Mouse (Mus musculus) forebrain, embryonic 12.5 days (tissue): ENCODE results near the gene Atxn1. TPM values are rescaled to one million over a fixed set of nuclear protein-coding genes. Genes with fewer than 3 reads are reported as not detected.

Experiments
- ATAC-seq: fragments of 200-750 bp; cut with Nextera tagmentation; 2 replicates; pipeline ENCODE4 v1.8.0; 2017; ENCODE audit warnings: moderate TSS enrichment; ENCODE audit not compliant: low FRiP score
- H3K27ac ChIP-seq: fragments of 300-500 bp; sonication (generic); 2 replicates; pipeline ENCODE4 v1.5.1; 2016; ENCODE audit warnings: mild to moderate bottlenecking
- H3K27me3 ChIP-seq: fragments of 300-500 bp; sonication (generic); 2 replicates; pipeline ENCODE4 v1.6.1; 2016; ENCODE audit warnings: mild to moderate bottlenecking
- H3K36me3 ChIP-seq: fragments of 300-500 bp; sonication (generic); replicated peaks from 2 replicates; pipeline ENCODE4 v1.6.1; 2016; ENCODE audit warnings: mild to moderate bottlenecking
- H3K4me1 ChIP-seq: fragments of 300-500 bp; sonication (generic); 2 replicates; pipeline ENCODE4 v1.6.1; 2016
- H3K4me2 ChIP-seq: fragments of 300-500 bp; sonication (generic); 2 replicates; pipeline ENCODE4 v1.6.1; 2016; ENCODE audit warnings: mild to moderate bottlenecking, moderate library complexity
- H3K4me3 ChIP-seq: fragments of 300-500 bp; sonication (generic); replicated peaks from 2 replicates; pipeline ENCODE4 v1.5.1; 2016; ENCODE audit warnings: mild to moderate bottlenecking
- H3K9ac ChIP-seq: fragments of 300-500 bp; sonication (generic); 2 replicates; pipeline ENCODE4 v1.6.1; 2016; ENCODE audit warnings: mild to moderate bottlenecking
- H3K9me3 ChIP-seq: fragments of 300-500 bp; sonication (generic); 2 replicates; pipeline ENCODE4 v1.6.1; 2016
- WGBS: fragments of 180-500 bp; shearing (Covaris S2); methylation state at CpG from one replicate; pipeline ENCODE4 v1.1.7; 2016; 5-methylcytosine and 5-hydroxymethylcytosine counted together
- polyA plus RNA-seq: library from polyadenylated mRNA; unstranded; fragments of >200 nt; fragmentation: Nextera tagmentation; extraction: Ambion mirVana; gene quantifications from 2 replicates; pipeline ENCODE4 v1.2.1, GENCODE M21; 2016

Atxn1 gene
- polyA plus RNA-seq, 1 experiment from 2014 or later: 3.7 TPM

DNA sequence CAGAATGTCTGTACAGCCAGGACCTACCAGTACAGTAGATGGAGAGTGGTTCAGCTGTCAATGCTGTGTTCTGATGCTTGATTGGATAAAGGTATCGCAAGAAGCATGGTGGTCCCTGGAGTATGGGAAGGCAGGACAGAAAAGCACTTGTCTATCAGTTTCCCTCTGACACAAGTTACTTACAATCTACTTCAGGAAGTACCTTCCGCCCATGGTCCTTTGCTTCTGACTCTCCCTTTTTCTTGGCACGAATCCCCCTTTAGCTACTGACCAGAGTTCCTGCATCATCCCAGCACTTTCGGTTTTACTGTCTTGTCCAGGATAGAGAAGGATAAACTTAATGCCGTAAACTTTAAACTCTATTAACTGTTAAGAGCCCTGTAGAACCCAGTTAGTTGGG lies 283.6 kb downstream of the Atxn1 start:
- no peaks in the 10 kb centered on the region for H3K4me1 ChIP-seq
- no peak overlapping the region for H3K27ac ChIP-seq
- no peak overlapping the region for H3K9ac ChIP-seq
- H3K9me3 ChIP-seq: no peaks in the 10 kb centered on the region
- 90% methylated on average over 5 of the region's 5 CpGs for WGBS
- no peak overlapping the region for H3K4me3 ChIP-seq
- no peak for ATAC-seq
- no peaks in the 10 kb centered on the region for H3K27me3 ChIP-seq
- no peak overlapping the region for H3K4me2 ChIP-seq
- H3K36me3 ChIP-seq: no peaks in the 10 kb centered on the region

DNA sequence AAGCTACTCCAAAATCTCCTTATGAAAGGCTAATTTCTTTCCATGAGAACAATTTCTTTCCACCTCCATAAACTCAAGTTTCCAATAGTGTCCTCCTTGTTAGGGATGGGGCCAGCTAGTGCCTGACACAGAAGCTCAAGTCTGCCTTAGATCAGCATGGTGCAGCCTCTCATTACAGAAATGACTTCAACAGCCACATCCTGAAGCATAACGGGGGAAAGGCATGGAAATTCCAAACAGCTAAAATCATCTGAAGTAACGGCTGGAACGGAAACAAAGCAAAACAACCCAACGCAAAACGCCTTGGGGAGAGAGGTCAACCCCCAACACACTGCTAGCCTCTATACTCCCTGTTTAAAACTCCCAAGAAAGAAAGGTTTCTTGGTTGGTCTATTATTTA lies 284.2 kb downstream of the Atxn1 start:
- Histone ChIP-seq H3K36me3 (no peaks in the 10 kb centered on the region), H3K4me1 (no peaks in the 10 kb centered on the region), H3K4me2 (no peak overlapping the region), H3K9ac (no peak overlapping the region), H3K9me3 (no peaks in the 10 kb centered on the region), H3K27me3 (no peaks in the 10 kb centered on the region), H3K4me3 (no peak overlapping the region), H3K27ac (no peak overlapping the region)
- WGBS: 85% methylated on average over 5 of the region's 5 CpGs
- no peak for ATAC-seq

DNA sequence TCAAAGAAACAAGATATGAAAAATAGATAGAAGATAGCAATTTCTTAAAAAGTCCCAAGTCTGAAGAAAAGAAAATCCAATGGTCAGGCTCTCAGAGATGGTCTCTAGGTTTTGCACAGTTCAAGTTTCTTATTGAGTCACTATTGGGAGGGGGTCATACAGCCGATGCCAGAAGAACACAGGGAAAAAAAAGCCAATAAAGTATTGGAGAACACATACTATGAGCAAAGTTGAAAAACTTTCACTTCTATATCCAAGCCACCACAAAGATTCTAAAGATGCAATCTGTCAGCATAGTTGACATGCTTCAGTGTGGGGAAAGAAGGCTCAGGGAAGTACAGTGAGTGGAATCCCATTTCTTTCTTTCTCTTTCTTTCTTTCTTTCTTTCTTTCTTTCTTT lies 285.7 kb downstream of the Atxn1 start:
- H3K4me1 ChIP-seq: no peaks in the 10 kb centered on the region
- no peaks in the 10 kb centered on the region for H3K36me3 ChIP-seq
- WGBS: 85% methylated on average over 1 of the region's 1 CpGs
- H3K27ac ChIP-seq: no peak overlapping the region
- H3K9me3 ChIP-seq: no peaks in the 10 kb centered on the region
- no peaks in the 10 kb centered on the region for H3K27me3 ChIP-seq
- no peak overlapping the region for H3K9ac ChIP-seq
- ATAC-seq: no peak
- no peak overlapping the region for H3K4me2 ChIP-seq
- no peak overlapping the region for H3K4me3 ChIP-seq

DNA sequence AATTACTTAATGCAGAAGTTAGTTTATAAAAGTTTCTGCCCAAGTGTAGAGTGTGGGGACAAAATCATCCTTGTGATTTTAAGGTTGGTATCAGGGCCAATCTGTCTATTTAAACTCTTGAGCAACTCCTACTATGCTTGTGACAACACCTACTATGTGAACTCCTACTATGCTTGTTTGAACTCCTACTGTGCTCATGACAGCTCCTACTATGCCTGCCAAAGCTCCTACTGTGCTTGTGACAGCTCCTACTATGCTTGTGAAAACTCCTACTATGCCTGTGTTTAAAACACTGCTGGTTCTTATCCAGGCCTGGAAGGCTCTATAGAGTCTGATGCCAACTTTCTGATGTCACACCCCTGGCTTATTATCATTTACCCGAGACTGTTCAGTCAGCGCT lies 292.2 kb downstream of the Atxn1 start:
- H3K27ac ChIP-seq: no peak overlapping the region
- H3K9ac ChIP-seq: no peak overlapping the region
- WGBS: 86% methylated on average over 2 of the region's 2 CpGs
- H3K36me3 ChIP-seq: no peaks in the 10 kb centered on the region
- no peak for ATAC-seq
- no peak overlapping the region for H3K4me2 ChIP-seq
- no peaks in the 10 kb centered on the region for H3K27me3 ChIP-seq
- H3K4me3 ChIP-seq: no peak overlapping the region
- no peaks in the 10 kb centered on the region for H3K9me3 ChIP-seq
- no peaks in the 10 kb centered on the region for H3K4me1 ChIP-seq

DNA sequence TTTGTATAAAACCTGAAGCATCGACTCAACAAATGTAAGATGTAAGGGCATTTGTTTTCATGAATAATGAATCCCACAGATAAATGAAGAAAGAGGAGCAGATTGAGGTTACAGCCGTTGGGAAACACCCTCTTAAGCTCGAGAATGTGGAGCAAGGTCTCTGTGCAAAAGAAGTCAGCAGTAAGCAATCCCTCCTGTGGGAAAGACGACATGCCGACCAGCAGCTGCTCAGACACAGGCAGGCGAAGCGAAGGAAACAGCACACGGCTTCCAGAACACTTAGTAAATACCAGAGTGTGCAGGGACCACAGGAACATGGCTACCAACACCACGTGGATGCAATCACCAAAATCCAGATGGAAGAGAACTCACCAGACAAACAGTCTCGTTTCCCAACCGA lies 294.8 kb downstream of the Atxn1 start:
- Histone ChIP-seq H3K36me3 (no peaks in the 10 kb centered on the region), H3K4me3 (no peak overlapping the region), H3K27me3 (no peaks in the 10 kb centered on the region), H3K4me2 (no peak overlapping the region), H3K4me1 (no peaks in the 10 kb centered on the region), H3K27ac (no peak overlapping the region), H3K9me3 (no peaks in the 10 kb centered on the region), H3K9ac (no peak overlapping the region)
- ATAC-seq: no peak
- 85% methylated on average over 11 of the region's 11 CpGs for WGBS

DNA sequence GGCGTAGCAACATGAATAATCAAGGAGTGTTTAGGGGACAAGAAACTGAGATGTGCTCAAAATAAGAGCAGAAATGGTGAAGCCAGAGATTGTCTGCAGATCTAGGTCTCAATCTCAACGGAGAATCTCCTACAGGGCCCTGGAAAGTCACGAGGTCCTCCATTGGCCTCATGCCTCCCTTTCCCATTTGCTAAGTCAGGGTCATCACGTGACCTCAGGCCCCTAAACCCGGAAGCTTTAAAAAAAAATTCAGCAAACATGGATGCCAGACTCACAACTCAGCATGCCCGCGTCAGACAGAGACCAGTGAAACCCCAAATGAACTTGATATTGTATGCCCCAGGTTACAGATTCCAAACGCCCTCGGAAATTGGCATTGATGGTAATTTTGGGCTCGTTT lies 302.0 kb downstream of the Atxn1 start:
- H3K9ac ChIP-seq: no peak overlapping the region
- H3K27ac ChIP-seq: no peak overlapping the region
- H3K4me3 ChIP-seq: no peak overlapping the region
- no peak overlapping the region for H3K4me2 ChIP-seq
- 91% methylated on average over 10 of the region's 10 CpGs for WGBS
- no peaks in the 10 kb centered on the region for H3K27me3 ChIP-seq
- ATAC-seq: no peak
- no peaks in the 10 kb centered on the region for H3K9me3 ChIP-seq
- peaks cover 12% of the 10 kb centered on the region; the same call in 1 of the 2 replicates for H3K4me1 ChIP-seq
- no peaks in the 10 kb centered on the region for H3K36me3 ChIP-seq

DNA sequence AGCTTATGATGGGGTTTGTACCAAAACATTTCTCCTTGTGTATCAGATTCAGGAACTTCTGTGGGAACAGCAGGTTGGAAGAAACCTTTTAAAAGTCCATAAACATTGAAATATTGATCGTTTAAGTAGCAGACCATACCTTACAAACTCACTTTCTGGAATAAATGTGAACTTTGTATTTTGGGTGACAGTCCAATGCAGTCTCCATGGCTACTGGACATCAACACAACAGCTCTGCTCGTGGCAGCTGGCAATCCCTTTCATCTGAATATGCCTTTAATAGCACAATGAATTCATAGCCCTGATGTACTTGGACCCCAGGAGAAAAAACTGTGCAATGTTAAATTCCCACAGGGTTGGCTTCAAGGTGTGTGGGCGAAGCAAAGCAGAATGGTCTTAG lies 302.6 kb downstream of the Atxn1 start:
- no peak overlapping the region for H3K27ac ChIP-seq
- H3K36me3 ChIP-seq: no peaks in the 10 kb centered on the region
- H3K9ac ChIP-seq: no peak overlapping the region
- H3K4me3 ChIP-seq: no peak overlapping the region
- H3K4me2 ChIP-seq: no peak overlapping the region
- ATAC-seq: no peak
- H3K4me1 ChIP-seq: peaks cover 12% of the 10 kb centered on the region; the same call in 1 of the 2 replicates
- no peaks in the 10 kb centered on the region for H3K9me3 ChIP-seq
- no peaks in the 10 kb centered on the region for H3K27me3 ChIP-seq
- 61% methylated on average over 3 of the region's 3 CpGs for WGBS

DNA sequence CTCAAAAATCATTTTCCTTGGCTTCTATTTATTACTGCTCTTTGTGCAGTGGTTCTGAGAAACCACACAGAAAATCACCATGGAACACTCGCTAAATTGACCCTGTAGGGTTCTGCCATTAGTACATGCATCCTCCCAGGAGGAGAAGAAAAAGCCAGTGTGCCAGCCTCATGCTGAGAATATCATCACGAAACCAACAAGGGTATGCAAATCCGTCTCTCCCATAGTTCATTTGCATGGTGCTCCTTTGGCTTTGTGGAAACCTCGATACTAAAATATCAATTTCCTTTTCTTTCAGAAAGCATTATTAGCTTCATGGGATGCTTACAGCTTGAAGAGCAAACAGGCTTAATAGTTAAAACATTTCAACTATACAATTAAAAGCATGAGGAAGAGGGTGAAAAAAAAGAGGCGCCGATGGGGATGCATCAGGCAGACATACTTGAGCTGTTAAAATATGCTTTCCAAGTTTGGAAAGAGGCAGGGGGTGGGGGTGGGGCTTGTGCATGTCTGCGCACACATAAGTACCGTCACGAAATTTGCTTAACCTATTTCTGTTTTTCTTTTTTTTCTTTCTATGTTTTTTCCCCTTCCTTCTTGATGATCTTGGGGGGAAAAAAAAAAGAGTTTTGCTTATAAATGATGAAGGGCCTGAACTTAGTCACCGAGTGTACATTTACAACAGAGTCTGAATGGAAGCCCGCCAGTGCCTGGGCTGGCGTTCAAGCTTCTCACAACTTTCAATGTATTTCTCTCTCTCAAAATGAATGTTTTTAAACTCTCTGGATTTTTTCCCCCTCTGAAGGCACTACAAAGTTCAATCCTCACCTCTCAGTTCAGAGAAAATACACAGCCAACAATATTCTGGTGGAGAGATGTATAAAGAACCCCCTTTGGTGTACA lies 303.3 kb downstream of the Atxn1 start:
- Histone ChIP-seq H3K4me3 (no peak overlapping the region), H3K4me1 (peaks cover 12% of the 10 kb centered on the region; the same call in 1 of the 2 replicates), H3K36me3 (no peaks in the 10 kb centered on the region), H3K9me3 (no peaks in the 10 kb centered on the region), H3K9ac (no peak overlapping the region), H3K27me3 (no peaks in the 10 kb centered on the region), H3K27ac (no peak overlapping the region), H3K4me2 (no peak overlapping the region)
- whole genome bisulfite sequencing: 76% methylated on average over 12 of the region's 12 CpGs
- ATAC-seq: no peak

DNA sequence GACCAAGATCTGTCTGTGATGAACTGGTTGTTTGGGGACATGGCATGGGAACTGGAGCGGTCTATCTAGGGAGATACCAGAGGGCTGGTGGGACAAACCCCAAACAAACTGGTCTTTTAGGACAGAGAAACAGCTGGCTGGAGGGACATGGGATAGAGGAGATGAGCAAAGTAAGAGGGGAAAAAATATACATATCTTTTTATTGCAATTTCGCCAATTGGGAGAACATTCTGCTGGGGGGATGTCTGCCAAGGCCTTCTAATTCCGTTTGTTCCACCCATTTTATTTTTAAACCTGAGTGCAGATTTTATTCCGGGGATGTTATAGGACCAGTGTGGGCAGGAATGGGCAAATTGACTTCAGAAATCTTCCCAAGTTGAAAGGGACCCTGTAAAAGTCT lies 305.0 kb downstream of the Atxn1 start:
- no peak overlapping the region for H3K4me2 ChIP-seq
- H3K9ac ChIP-seq: no peak overlapping the region
- no peaks in the 10 kb centered on the region for H3K27me3 ChIP-seq
- H3K4me3 ChIP-seq: no peak overlapping the region
- no peak for ATAC-seq
- H3K27ac ChIP-seq: no peak overlapping the region
- H3K4me1 ChIP-seq: peaks cover 12% of the 10 kb centered on the region; the same call in 1 of the 2 replicates
- H3K36me3 ChIP-seq: no peaks in the 10 kb centered on the region
- 90% methylated on average over 4 of the region's 4 CpGs for WGBS
- H3K9me3 ChIP-seq: no peaks in the 10 kb centered on the region

DNA sequence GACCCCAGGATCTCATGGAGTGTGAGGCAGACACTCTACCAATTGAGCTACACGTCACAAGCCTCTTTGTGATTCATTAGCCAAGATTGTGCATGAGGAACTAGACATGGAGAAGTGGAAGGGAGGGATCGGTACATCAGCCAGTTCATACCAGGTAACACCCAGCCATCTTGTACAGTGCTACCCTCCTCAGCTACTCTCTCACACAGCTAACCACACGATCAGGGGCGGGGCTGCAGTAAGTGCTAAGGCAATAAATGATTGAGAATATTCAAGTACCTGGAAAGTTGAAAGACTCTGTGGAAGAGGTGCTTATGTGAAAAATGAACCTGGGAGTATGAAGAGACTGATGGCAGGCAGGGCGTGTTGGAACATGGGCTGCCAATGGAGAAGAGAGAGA lies 306.5 kb downstream of the Atxn1 start:
- no peak overlapping the region for H3K27ac ChIP-seq
- H3K36me3 ChIP-seq: no peaks in the 10 kb centered on the region
- H3K9ac ChIP-seq: no peak overlapping the region
- peaks cover 12% of the 10 kb centered on the region; the same call in 1 of the 2 replicates for H3K4me1 ChIP-seq
- 92% methylated on average over 5 of the region's 5 CpGs for WGBS
- ATAC-seq: no peak
- no peaks in the 10 kb centered on the region for H3K27me3 ChIP-seq
- no peak overlapping the region for H3K4me2 ChIP-seq
- no peaks in the 10 kb centered on the region for H3K9me3 ChIP-seq
- H3K4me3 ChIP-seq: no peak overlapping the region

DNA sequence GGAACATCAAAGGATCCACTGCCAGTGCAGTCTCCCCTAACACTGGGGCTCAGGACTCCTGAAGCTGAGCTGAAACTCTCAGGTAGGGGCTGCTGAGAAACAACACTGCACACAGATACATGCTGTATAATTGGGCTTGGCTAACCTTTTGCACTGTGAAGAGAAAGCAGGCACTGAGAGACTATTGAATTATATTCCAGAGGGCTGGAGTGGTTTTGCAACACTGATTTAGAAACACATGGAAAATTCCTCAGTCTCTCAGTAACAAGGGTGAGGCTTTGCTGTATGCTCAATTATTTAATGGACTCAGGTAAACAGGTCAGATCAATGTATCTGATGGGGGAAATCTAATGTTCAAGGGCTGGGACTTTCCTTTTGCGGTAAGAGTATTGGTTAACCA lies 307.6 kb downstream of the Atxn1 start:
- Histone ChIP-seq H3K36me3 (no peaks in the 10 kb centered on the region), H3K9ac (no peak overlapping the region), H3K9me3 (no peaks in the 10 kb centered on the region), H3K4me1 (peaks cover 8% of the 10 kb centered on the region; the same call in 1 of the 2 replicates), H3K4me3 (no peak overlapping the region), H3K27me3 (no peaks in the 10 kb centered on the region), H3K27ac (no peak overlapping the region), H3K4me2 (no peak overlapping the region)
- 89% methylated on average over 1 of the region's 1 CpGs for whole genome bisulfite sequencing
- ATAC-seq: no peak

DNA sequence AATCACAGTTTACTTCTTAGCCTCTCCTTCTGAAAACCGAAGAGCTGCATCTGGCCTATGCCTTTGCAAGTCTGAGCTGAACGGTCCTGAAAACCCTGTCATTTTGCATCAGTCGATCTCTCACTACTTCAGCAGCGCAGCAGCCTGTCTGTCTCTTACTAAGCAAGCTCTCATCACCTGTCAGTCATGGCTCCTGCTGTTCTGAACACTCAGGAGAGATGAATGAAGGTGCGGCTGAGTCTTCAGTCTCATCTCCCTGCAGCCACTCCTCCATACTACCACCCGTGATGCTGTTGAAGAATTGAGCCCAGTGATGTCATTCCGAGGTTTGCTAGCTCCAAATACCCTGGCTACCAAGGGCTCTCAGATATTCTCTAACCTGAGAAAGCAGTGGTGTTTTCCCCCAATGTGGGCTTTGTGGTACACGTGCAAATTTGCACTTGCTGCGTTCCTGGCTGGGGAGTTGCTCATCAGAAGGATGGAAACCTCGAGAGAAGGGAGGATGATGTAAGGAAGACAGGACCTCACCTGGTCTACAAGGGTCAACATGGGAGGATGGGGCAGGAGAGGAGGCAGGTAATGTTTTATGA lies 313.1 kb downstream of the Atxn1 start:
- no peak for ATAC-seq
- Histone ChIP-seq H3K9me3 (no peaks in the 10 kb centered on the region), H3K27ac (no peak overlapping the region), H3K4me2 (no peak overlapping the region), H3K27me3 (no peaks in the 10 kb centered on the region), H3K36me3 (no peaks in the 10 kb centered on the region), H3K4me1 (no peaks in the 10 kb centered on the region), H3K4me3 (no peak overlapping the region), H3K9ac (no peak overlapping the region)
- WGBS: 80% methylated on average over 10 of the region's 10 CpGs
